Mouse (Mus musculus): ENCODE data around the gene Sema3b. TPM values are rescaled to one million over a fixed set of nuclear protein-coding genes. Genes with fewer than 3 reads are reported as not detected.

The Sema3b gene
- total RNA-seq (2017): not detected in 2 replicates

- ATAC-seq (replicated peaks; ENCODE audit: low read depth, poor library complexity, severe bottlenecking): no peak
Measured at GRCm38 (mm10) chr9:107608741-107609432, at the start of gene Sema3b. Gene Sema3b, minus strand, starts transcription at chr9:107609229.

DNA sequence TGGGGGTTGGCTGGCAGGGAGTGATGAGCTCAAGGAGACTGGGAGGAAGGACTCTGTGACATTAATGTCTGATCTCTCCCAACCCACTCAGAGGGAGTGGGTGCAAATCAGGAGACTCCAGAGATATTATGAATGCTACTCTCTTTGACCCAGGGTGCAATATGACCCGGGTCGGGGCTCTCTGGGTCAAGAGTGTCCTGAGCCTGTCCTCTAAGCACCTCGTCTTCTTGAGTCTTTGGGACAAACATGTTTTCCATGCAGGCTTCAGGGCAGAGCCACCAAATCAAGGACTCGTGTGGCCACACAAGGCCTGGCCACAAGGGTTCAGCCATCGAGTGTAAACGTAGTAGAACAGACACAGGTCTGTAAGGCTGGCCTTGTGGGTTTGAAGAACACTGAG lies 49.1 kb upstream of the Sema3b start:
- no peak for ATAC-seq (replicated peaks; ENCODE audit: low read depth, poor library complexity, severe bottlenecking)

GRCm38 (mm10) chr9:107657144-107657543 lies 48.1 kb upstream of the Sema3b start:
- ATAC-seq (replicated peaks; ENCODE audit: low read depth, poor library complexity, severe bottlenecking): no peak

- no peak for ATAC-seq (replicated peaks; ENCODE audit: low read depth, poor library complexity, severe bottlenecking)
Measured at GRCm38 (mm10) chr9:107654585-107654984, 45.6 kb upstream of the Sema3b start.

DNA sequence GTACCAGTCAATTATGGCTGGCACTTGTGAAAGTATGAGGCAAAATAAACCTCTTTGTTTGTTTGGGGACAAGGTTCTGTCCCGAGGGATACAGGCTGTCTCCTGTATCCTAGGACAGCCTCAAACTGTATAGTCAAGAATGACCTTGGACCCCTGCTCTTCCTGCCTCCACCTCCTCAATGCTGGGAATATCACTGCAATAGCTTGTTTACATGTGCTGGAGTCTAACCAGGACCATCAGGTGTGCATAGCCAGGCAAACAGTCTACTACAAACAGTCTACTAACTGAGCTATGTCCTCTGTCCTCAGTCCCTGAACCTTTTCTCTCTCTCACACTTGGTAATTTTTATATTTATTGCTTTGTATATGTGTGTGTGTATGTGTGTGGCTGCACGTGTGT lies 44.4 kb upstream of the Sema3b start:
- ATAC-seq (replicated peaks; ENCODE audit: low read depth, poor library complexity, severe bottlenecking): no peak

DNA sequence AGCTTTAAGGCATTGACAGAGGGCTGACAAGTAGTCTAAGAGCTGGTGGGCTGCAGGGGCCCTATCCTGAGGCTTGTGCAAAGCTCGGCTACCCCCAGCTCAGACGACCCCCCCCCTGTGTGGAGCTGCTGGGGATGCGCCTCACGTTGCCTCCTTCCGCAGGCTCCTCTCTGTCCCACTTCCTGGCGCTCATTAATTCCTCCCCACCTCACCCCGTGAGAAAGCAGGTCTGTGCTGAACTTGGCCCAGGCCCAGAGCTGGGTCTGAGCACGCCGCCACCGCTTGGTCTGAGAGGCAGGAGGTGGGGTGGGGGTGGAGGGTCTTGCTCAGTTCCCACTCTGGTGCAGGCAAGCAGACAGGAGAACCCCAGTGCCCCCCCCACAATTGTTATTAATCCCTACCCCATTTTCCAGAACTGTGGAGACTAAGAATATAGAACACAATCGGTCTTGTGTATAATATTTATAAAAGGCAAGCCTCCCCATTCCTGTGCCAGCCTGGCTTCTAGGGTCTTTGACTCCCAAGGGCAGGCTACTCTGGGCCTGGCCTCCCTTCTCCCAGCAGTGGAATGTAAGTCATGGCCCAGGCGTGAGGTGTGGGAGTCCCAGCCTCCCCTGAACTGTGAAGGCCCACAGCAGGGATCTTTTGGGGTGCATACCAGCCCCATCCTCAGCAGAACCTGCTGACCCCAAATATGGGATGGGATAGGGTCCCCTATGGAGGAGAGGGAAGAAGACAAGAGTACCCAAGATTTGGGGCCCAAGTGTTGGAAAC lies 41.9 kb upstream of the Sema3b start:
- no peak for ATAC-seq (replicated peaks; ENCODE audit: low read depth, poor library complexity, severe bottlenecking)

DNA sequence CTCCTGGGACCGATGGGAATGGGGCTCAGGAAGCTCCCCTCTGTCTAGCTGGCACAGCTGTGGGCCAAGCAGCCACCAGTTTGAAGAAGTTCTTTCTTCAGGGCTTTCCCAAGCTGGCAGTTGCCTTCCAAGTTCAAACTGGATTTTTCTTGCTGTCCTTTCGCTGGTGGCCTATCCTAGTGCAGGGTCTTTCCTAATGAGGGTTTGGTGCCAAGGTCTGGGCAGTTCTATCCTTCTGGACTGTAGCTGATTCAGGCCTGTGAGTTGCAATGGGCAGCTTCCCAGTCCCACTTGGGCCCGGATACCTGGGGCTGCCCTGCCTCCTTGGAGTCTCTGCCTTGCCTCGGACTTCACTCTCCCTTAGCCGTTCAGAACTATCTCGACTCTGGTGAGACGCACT lies 41.2 kb upstream of the Sema3b start:
- ATAC-seq (replicated peaks; ENCODE audit: low read depth, poor library complexity, severe bottlenecking): no peak

GRCm38 (mm10) chr9:107648767-107649166 lies 39.7 kb upstream of the Sema3b start:
- no peak for ATAC-seq (replicated peaks; ENCODE audit: low read depth, poor library complexity, severe bottlenecking)

- no peak for ATAC-seq (replicated peaks; ENCODE audit: low read depth, poor library complexity, severe bottlenecking)
Measured at GRCm38 (mm10) chr9:107646975-107647374, 37.9 kb upstream of the Sema3b start.

DNA sequence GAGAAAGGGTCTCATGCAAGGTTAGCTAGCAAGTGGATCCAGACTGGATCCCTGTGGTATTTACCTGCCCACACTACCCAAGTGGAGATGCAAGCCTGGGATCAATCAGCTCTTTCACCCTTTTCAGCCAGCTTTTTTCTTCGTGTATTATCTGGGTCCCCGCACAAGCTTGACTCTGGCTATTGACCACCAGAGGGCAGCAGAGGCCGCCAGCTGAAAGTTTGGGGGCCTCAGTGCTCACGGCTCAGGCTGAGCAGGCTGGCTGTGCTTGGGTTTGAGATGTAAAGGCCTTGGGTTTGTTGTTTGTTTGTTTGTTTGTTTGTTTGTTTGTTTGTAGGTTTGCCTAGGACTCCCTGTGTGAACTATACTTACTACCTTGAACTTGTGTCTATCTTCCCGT lies 36.5 kb upstream of the Sema3b start:
- peak; percentile 73 for ATAC-seq (replicated peaks; ENCODE audit: low read depth, poor library complexity, severe bottlenecking)

DNA sequence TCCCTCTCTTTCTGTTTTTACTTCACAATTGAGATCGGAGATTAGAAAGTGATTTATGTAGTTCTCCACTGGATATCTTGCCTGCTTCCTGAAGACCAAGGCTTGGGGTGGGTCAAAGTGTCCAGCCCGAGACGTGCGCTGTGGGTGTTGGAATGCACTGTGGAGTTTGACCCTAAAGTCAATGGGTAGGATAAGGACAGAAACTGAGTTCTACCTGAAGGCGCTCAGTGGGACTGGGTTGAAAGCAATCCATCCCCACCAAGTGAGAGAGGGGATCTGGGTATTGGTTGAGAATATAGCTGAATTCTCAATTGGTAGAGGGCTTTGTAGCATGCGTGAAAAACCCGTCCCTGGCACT lies 36.1 kb upstream of the Sema3b start:
- ATAC-seq (replicated peaks; ENCODE audit: low read depth, poor library complexity, severe bottlenecking): no peak

- ATAC-seq (replicated peaks; ENCODE audit: low read depth, poor library complexity, severe bottlenecking): peak; percentile 68
Measured at GRCm38 (mm10) chr9:107644495-107645152, 35.6 kb upstream of the Sema3b start.

DNA sequence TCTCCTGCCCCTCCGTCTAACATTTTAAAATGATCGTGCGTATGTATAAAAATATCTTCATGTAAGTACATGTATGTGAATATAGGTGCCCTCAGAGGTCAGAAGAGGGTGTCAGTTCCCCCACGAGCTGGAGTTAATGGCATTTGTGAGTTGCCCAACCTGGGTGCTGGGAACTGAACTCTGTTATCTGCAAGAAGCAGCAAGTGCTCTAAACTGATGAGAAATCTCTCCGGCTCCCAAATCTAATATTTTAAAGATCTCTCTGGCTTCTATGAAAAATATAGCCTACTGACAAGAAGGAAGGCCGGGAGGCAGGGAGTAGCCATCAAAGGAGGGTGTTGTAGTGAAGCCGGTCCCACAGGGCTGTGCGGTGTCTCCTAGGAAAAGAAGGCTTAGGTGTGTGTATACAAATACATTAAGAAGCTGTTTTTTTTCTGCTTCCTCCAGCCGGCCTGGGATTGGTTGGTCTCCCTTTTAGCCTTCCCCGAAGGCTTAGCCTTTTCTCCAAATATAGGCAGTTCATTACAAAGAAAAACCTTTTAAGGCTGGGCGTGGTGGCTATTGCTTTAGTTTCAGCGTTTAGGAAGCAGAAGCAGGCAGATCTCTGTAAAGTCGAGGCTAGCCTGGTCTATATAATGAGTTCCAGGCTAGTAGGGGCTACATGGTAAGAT lies 34.6 kb upstream of the Sema3b start:
- no peak for ATAC-seq (replicated peaks; ENCODE audit: low read depth, poor library complexity, severe bottlenecking)

- no peak for ATAC-seq (replicated peaks; ENCODE audit: low read depth, poor library complexity, severe bottlenecking)
Measured at GRCm38 (mm10) chr9:107641666-107642065, 32.6 kb upstream of the Sema3b start.

- ATAC-seq (replicated peaks; ENCODE audit: low read depth, poor library complexity, severe bottlenecking): peak; percentile 63
Measured at GRCm38 (mm10) chr9:107640257-107640772, 31.3 kb upstream of the Sema3b start.

DNA sequence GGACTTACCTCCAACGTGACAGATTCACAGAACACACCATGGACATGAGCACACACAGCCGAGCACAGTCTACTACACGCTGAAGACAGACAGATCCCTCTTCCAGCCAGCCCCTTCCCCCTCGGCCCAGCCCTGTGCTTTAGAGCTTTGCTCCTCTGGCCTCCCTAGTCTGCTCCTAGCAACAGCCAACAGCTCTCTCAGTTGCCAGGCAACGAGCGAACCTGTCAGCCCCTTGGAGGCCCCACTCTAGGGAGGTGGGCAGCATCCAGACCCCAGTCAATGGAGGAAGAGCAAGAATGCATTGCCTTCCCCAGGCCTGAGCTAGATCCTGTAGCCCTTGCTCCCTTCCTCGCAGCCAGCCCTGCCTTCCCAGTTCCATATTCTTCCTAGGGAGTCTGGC lies 28.0 kb upstream of the Sema3b start:
- ATAC-seq (replicated peaks; ENCODE audit: low read depth, poor library complexity, severe bottlenecking): no peak

DNA sequence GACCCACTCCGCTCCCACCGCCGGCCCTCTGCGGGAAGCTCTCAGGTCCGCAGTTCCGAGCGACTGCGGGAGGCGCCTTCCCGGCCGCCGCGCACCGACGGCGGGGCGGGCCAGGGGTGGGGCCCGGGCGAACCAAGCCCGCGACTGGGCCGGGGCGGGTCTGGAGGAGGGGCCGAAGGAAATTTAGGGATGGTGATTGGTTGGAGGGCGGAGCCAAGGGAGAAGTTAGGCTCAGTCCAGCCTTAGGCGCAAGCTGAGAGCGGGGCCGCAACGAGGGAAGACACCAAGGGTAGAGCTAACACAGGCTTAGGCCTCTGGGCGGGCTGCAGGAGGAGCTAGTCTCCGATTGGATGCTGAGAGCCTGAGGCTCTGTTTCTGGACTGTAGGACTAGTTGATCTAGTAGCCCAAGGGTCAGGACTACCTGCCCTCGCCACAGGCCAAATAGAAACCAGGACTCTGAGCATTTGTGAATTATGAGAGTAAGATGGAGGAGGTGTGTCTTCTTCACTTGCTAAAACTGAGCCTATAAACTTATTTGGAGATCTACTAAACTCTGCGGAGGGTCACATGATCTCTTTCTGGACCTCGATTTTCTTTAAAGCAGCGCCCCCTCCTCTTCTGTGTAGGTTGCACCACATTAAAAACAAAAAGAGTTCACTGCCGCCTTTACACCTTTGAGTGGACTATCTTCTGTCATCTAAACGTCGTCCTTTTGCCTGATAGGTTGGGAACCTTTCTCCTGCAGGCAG lies 26.4 kb upstream of the Sema3b start, which contains the start of gene Gnai2:
Gene Gnai2 (minus strand): TSS at position 89 of the 750 bp plus-strand sequence.
- peak; percentile 74 for ATAC-seq (replicated peaks; ENCODE audit: low read depth, poor library complexity, severe bottlenecking)

DNA sequence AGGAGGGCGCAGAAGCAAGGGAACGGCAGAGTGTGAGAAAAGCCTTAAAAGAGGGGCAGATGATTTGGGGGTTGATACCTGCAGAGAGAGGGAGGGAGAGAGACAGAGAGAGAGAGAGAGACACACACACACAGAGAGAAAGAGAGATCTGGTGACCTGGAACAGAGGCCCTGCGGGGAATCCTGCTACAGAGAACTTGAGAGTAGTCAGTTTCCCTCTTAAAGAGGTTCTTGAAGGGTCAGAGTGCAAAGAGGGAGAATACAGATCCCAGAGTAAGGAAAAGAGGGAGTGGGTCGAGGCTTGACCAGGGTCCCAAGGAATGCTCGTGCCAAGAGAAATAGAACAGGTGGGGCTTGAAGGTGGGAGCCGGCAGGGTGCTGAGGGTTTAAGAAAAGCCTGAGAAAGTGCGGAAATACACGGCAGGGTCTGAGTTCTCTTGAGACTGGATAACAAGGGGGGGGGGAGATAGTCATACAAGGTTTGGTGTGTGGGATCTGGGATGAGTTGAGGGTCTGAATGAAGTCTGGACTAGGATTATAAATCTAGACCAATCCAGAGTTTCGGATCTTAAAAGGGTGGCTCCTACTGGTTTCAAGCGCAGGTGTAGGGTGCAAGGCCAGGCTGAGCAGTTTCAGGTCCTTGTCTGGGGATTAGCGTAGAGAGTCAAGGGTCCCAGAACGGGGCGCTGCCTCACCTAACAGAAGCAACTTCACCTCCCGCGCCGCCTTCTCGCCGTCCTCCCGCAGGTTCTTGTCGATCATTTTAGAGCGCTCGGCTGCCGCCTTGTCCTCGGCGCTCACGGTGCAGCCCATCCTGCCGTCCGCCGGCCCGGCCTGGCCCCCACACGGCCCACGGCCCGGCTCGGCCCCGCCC lies 25.6 kb upstream of the Sema3b start:
- ATAC-seq (replicated peaks; ENCODE audit: low read depth, poor library complexity, severe bottlenecking): no peak
